Comparison of ENCODE assay signal across 8 mouse cellular contexts in the genomic region with DNA sequence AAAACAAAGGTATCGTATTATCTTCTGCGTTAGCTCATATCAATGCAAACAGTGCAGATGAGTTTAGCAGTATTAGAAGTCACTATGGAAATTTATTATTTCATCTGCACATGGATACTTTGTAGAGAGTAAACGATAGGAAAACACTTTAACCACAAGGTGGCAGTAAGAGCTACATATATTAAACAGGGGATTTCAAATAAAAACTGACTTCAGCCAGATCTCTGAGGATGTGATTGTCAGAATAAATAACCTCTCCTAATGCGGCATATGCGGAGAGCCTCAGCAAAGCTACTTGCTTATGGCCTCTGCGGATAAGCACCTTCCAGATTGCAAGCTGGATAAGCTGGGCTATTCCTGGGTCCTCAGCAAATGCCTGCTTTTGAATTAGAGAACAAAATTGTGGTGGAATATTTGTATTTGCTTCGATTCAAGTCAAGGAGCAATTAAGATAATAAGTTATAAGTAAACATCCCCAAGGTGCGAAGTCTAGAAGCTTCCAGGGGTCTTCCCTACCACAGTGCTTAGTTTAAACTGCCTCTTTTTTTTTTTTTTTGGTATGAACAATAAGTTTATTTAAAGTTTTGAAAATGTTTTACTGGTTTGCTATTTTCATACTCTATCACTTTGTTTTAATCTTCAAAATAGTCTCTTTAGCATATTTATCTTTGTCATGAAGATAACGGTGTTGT.
DNase-seq lines count a peak whose midpoint lies in the region; ATAC-seq and TF ChIP-seq lines count a peak whose summit lies in the region.

No protein-coding gene starts in this region.

- no peak for TF ChIP-seq EP300 in MEL (IDR thresholded peaks at IDR 0.05; ENCODE audit: low read depth in 1 of 2, low read length in 2 of 2)

- peak; percentile 92 for ATAC-seq in midbrain, embryonic 13.5 days
- ATAC-seq in heart, embryonic 11.5 days (replicated peaks; ENCODE audit: insufficient number of reproducible peaks, low FRiP score, low TSS enrichment): no peak
- no peak for ATAC-seq in granulocyte monocyte progenitor cell, adult 5-6 weeks (replicated peaks; ENCODE audit: poor library complexity, severe bottlenecking)

- no peak for TF ChIP-seq POLR2A in MEL (IDR thresholded peaks at IDR 0.05; ENCODE audit: control insufficient read depth in 1 of 2, insufficient read depth in 1 of 2, low read depth in 1 of 2, low read length in 2 of 2, poor library complexity in 1 of 2)

- H3K4me1 ChIP-seq in MEL (ENCODE audit: control insufficient read depth in 1 of 2, insufficient read depth in 2 of 2, low read length in 2 of 2): no peaks in the 10 kb centered on the region
- peaks cover 3% of the 10 kb centered on the region; the same call in 1 of the 2 replicates for H3K4me1 ChIP-seq in midbrain, embryonic 13.5 days (replicated peaks)
- no peaks in the 10 kb centered on the region for H3K4me1 ChIP-seq in heart, embryonic 11.5 days (ENCODE audit: control insufficient read depth, insufficient read depth, low read length)

- no peaks in the 10 kb centered on the region for H3K27me3 ChIP-seq in MEL (ENCODE audit: control insufficient read depth in 1 of 2, insufficient read depth in 2 of 2, low read length in 2 of 2)
- no peaks in the 10 kb centered on the region for H3K27me3 ChIP-seq in midbrain, embryonic 13.5 days
- H3K27me3 ChIP-seq in heart, embryonic 11.5 days (ENCODE audit: control insufficient read depth, insufficient read depth, low read length): no peaks in the 10 kb centered on the region

- H3K4me2 ChIP-seq in midbrain, embryonic 13.5 days (replicated peaks): no peak overlapping the region
- H3K4me2 ChIP-seq in heart, embryonic 11.5 days: no peak overlapping the region

- H3K9me3 ChIP-seq in MEL (replicated peaks; ENCODE audit: insufficient read depth, low read length): no peaks in the 10 kb centered on the region
- no peaks in the 10 kb centered on the region for H3K9me3 ChIP-seq in midbrain, embryonic 13.5 days
- H3K9me3 ChIP-seq in heart, embryonic 11.5 days (replicated peaks; ENCODE audit: control insufficient read depth, low read length): no peaks in the 10 kb centered on the region

- 54% methylated on average over 9 of the region's 9 CpGs for WGBS in midbrain, embryonic 13.5 days
- WGBS in heart, embryonic 11.5 days (ENCODE audit: insufficient replicate concordance): 55% methylated on average over 9 of the region's 9 CpGs

- no peak overlapping the region for H3K27ac ChIP-seq in MEL (ENCODE audit: control insufficient read depth, low read depth, low read length)
- H3K27ac ChIP-seq in midbrain, embryonic 13.5 days: no peak overlapping the region
- H3K27ac ChIP-seq in heart, embryonic 11.5 days (ENCODE audit: low read depth, low read length): no peak overlapping the region

- H3K36me3 ChIP-seq in MEL (ENCODE audit: control insufficient read depth in 1 of 2, insufficient read depth in 2 of 2, low read length in 2 of 2): no peaks in the 10 kb centered on the region
- H3K36me3 ChIP-seq in midbrain, embryonic 13.5 days: no peaks in the 10 kb centered on the region
- no peaks in the 10 kb centered on the region for H3K36me3 ChIP-seq in heart, embryonic 11.5 days (ENCODE audit: control insufficient read depth, insufficient read depth, low read length)

- peak in 1 of 3 experiments; percentile 34; a peak in 1 of 6 replicates for TF ChIP-seq CTCF in MEL (IDR thresholded peaks at IDR 0.05 in 2 of 3, conservative IDR thresholded peaks at IDR 0.05 in 1 of 3; ENCODE audit: control insufficient read depth in 1 of 3, insufficient read depth in 1 of 3, low read depth in 2 of 3, low read length in 3 of 3, poor library complexity in 1 of 3, severe bottlenecking in 1 of 3)

- peak; percentile 38 for TF ChIP-seq RAD21 in MEL (IDR thresholded peaks at IDR 0.05; ENCODE audit: low read depth, low read length)

- H3K9ac ChIP-seq in MEL (ENCODE audit: control insufficient read depth, low read depth, low read length, poor library complexity, severe bottlenecking): no peak overlapping the region
- H3K9ac ChIP-seq in midbrain, embryonic 13.5 days (replicated peaks): no peak overlapping the region
- no peak overlapping the region for H3K9ac ChIP-seq in heart, embryonic 11.5 days (ENCODE audit: low read depth, low read length)

- no peaks in the 10 kb centered on the region for H3K79me2 ChIP-seq in MEL (ENCODE audit: control insufficient read depth, insufficient read depth, low read length, poor library complexity)

- H3K4me3 ChIP-seq in MEL (ENCODE audit: control insufficient read depth in 1 of 2, insufficient read depth in 1 of 2, low read depth in 2 of 2, low read length in 2 of 2): no peak overlapping the region
- no peak overlapping the region for H3K4me3 ChIP-seq in midbrain, embryonic 13.5 days (replicated peaks)
- H3K4me3 ChIP-seq in heart, embryonic 11.5 days (ENCODE audit: low read depth, low read length): no peak overlapping the region

- peak; percentile 3 for DNase-seq in kidney, postnatal 14 days
- DNase-seq in kidney, adult 18-20 months: no peak
- peak; percentile 22 for DNase-seq in MEL (ENCODE audit: low read depth, low spot score)
- peak; percentile 78 for DNase-seq in embryo, embryonic 11 days
- no peak for DNase-seq in adrenal gland, adult 8-10 months

TF ChIP-seq in MEL, 35 proteins besides CTCF, POLR2A, EP300 and RAD21:
- TF ChIP-seq SMC3 (IDR thresholded peaks at IDR 0.05; ENCODE audit: low read depth, low read length) (peak; percentile 53), POLR2AphosphoS5 (IDR thresholded peaks at IDR 0.05; ENCODE audit: borderline replicate concordance, low read depth, low read length) (no peak)
TF ChIP-seq in MEL: peak in this region for 1.

Comparison
In these comparisons a context has a peak if more than half of its experiments do, and no peak if none do; other contexts are left out.
1. DNase-seq: peak in kidney, postnatal 14 days (single experiment), MEL (single experiment) and embryo, embryonic 11 days (single experiment); none in kidney, adult 18-20 months (single experiment) and adrenal gland, adult 8-10 months (single experiment).